Mouse (Mus musculus): ENCODE measurements around the gene Cd44. TPM values are rescaled to one million over a fixed set of nuclear protein-coding genes. Genes with fewer than 3 reads are reported as not detected.

Cd44 gene
- polyA plus RNA-seq, 1 experiment from 2014 or later = 145 TPM

- CTCF ChIA-PET = interaction anchor here (1.3 kb wide), 1 partner anchor 26 kb away, joined by 3 read pairs; no protein-coding TSS in a partner anchor
- TF ChIP-seq CTCF (IDR thresholded peaks at IDR 0.05) = no peak
- DNase-seq (ENCODE audit: low read depth, low spot score) (no peak), ATAC-seq (no peak)
- H3K27me3 ChIP-seq = no peaks in the 10 kb centered on the region
- POLR2A ChIA-PET = interaction anchor here (1.4 kb wide), 1 partner anchor 10 kb away, joined by 3 read pairs; no protein-coding TSS in a partner anchor
- in situ Hi-C loops (cut with MboI; ENCODE audit: low pct_unique_long_range_greater_than_20kb) = loop anchor here (5.0 kb wide), 1 partner anchor 33 kb away; no protein-coding TSS in a partner anchor
Measured at GRCm38 (mm10) chr2:102940158-102940557, 38.7 kb upstream of the Cd44 start.

DNA sequence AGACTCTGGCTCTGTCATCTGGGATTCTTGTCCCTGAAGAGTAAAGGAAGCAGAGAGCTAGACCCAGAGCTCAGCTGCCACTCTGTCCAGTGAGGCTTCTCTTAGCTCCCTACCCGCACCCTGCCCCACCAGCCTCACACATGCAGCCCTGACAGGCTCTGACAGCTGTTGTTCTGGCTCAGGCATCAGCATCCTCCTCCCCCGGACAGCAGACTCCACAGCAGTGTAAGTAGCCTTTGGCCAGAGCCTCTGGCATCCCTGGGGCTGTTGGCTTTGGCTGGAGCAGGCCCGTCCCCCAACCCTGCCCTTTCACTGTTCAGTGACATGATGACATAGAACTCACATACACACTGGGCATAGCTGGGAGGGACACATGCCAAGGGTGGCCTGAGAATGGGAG lies 35.4 kb upstream of the Cd44 start:
- no peak for ATAC-seq
- DNase-seq (ENCODE audit: low read depth, low spot score) = no peak
- no peak for TF ChIP-seq CTCF (IDR thresholded peaks at IDR 0.05)
- CTCF ChIA-PET = no interaction called here
- no peaks in the 10 kb centered on the region for H3K27me3 ChIP-seq
- in situ Hi-C loops (cut with MboI; ENCODE audit: low pct_unique_long_range_greater_than_20kb) = no loop called here
- POLR2A ChIA-PET = interaction anchor here (0.6 kb wide), 1 partner anchor 474 kb away, joined by 3 read pairs; no protein-coding TSS in a partner anchor

- POLR2A ChIA-PET = no interaction called here
- ATAC-seq = no peak
- no peak for TF ChIP-seq CTCF (IDR thresholded peaks at IDR 0.05)
- no peaks in the 10 kb centered on the region for H3K27me3 ChIP-seq
- in situ Hi-C loops (cut with MboI; ENCODE audit: low pct_unique_long_range_greater_than_20kb) = no loop called here
- CTCF ChIA-PET = no interaction called here
- peak; percentile 25 for DNase-seq (ENCODE audit: low read depth, low spot score)
Measured at GRCm38 (mm10) chr2:102934834-102935233, 33.4 kb upstream of the Cd44 start.

DNA sequence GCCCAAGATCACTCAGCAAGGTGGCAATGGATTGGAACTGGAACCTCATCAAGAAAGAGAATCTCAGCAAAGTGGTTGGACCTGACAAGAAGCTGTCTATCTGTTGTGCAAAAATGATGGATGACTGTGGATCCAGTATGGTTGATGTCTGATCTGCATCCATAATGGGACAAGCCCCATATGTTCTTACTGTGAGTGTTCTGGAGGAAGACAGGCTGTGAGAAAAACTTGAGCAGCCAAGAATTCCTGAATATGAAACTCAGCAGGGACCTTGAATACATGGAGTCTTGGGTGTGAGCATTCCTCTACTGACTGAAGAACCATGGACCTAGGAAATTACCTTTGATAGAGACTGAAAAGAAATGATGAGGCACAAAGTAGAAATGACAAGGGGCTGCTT lies 32.3 kb upstream of the Cd44 start:
- POLR2A ChIA-PET = no interaction called here

GRCm38 (mm10) chr2:102933142-102933541 lies 31.7 kb upstream of the Cd44 start:
- ATAC-seq (no peak), DNase-seq (ENCODE audit: low read depth, low spot score) (no peak)
- ChIA-PET CTCF (interaction anchor here (1.4 kb wide), 1 partner anchor 16 kb away, joined by 3 read pairs; no protein-coding TSS in a partner anchor), POLR2A (no interaction called here)
- no peak for TF ChIP-seq CTCF (IDR thresholded peaks at IDR 0.05)
- in situ Hi-C loops (cut with MboI; ENCODE audit: low pct_unique_long_range_greater_than_20kb) = no loop called here
- H3K27me3 ChIP-seq = no peaks in the 10 kb centered on the region

More for the DNA sequence above, 32.3 kb upstream of the Cd44 start:
- in situ Hi-C loops (cut with MboI; ENCODE audit: low pct_unique_long_range_greater_than_20kb) = no loop called here
- no peak for DNase-seq (ENCODE audit: low read depth, low spot score)
- no peak for ATAC-seq
- no peak for TF ChIP-seq CTCF (IDR thresholded peaks at IDR 0.05)
- no peaks in the 10 kb centered on the region for H3K27me3 ChIP-seq
- CTCF ChIA-PET = interaction anchor here (1.2 to 1.4 kb wide), 2 partner anchors 11 to 16 kb away, joined by 3 to 4 read pairs; no protein-coding TSS in a partner anchor

DNA sequence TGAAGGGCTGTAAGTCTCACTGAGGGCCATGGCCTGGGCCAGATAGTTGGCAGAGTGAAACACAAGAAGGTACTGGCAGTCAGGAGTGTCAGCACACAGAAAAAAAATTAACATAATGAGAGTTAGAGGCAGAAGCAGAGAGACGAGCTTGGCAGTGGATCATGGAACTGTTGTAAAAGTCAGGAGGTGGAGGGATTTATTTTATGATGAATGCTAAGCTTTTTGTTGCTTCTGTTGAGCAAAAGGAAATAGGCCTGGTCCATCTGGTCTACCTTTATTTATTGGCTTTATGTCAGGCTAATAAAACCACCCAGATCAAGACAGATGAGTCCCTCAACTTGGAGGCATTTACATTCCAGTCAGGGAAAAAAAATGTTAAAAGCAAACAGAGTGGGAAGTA lies 31.2 kb upstream of the Cd44 start:
- no peak for TF ChIP-seq CTCF (IDR thresholded peaks at IDR 0.05)
- no peaks in the 10 kb centered on the region for H3K27me3 ChIP-seq
- DNase-seq (ENCODE audit: low read depth, low spot score) (no peak), ATAC-seq (no peak)
- CTCF ChIA-PET = no interaction called here
- POLR2A ChIA-PET = no interaction called here
- in situ Hi-C loops (cut with MboI; ENCODE audit: low pct_unique_long_range_greater_than_20kb) = no loop called here

DNA sequence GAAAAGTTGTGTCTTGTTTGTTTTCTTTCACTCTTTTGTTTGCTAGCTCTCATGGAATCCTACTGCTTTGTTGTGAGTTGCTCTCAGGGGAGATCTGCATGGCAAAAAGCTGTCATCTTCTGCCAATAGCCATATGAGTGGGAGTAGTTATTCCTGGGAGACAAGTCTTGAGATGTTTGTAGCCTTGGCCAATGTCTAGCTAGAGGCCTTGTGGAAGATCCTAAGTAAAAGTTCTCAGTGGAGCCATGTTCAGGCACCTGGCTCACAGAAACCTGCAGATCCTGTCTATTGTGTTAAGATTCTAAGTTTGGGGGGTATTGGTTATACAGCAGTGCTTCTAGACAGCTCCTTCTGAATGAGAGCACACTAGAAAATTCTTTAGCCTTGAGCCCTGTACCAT lies 26.7 kb upstream of the Cd44 start:
- ChIA-PET CTCF (interaction anchor here (1.1 kb wide), 1 partner anchor 10 kb away, joined by 3 read pairs; no protein-coding TSS in a partner anchor), POLR2A (interaction anchor here (0.5 kb wide), 1 partner anchor 63 kb away, joined by 3 read pairs; no protein-coding TSS in a partner anchor)
- no peaks in the 10 kb centered on the region for H3K27me3 ChIP-seq
- DNase-seq (ENCODE audit: low read depth, low spot score) = no peak
- TF ChIP-seq CTCF (IDR thresholded peaks at IDR 0.05) = no peak
- in situ Hi-C loops (cut with MboI; ENCODE audit: low pct_unique_long_range_greater_than_20kb) = no loop called here
- ATAC-seq = no peak

DNA sequence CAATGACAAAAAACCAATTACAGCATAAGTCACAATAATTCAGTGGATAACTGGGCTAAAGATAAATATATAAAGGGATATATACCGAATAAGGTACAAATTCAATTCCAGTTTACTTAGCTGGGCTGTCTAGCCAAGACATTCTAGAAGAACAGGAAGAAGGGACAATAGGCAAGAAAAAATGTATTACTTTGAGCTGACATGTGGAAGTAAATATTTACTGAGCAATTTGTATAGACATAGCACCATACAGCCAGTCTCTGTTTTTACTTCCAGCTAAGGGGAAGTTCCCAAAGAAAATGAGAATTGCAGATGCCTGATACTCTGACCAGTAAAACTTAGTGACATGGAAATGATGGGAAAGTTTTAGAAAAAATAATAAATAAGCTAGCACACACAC lies 23.0 kb upstream of the Cd44 start:
- TF ChIP-seq CTCF (IDR thresholded peaks at IDR 0.05) = no peak
- CTCF ChIA-PET = interaction anchor here (1.8 kb wide), 1 partner anchor 11 kb away, joined by 7 read pairs; no protein-coding TSS in a partner anchor
- in situ Hi-C loops (cut with MboI; ENCODE audit: low pct_unique_long_range_greater_than_20kb) = no loop called here
- no peak for ATAC-seq
- POLR2A ChIA-PET = no interaction called here
- H3K27me3 ChIP-seq = no peaks in the 10 kb centered on the region
- DNase-seq (ENCODE audit: low read depth, low spot score) = no peak

DNA sequence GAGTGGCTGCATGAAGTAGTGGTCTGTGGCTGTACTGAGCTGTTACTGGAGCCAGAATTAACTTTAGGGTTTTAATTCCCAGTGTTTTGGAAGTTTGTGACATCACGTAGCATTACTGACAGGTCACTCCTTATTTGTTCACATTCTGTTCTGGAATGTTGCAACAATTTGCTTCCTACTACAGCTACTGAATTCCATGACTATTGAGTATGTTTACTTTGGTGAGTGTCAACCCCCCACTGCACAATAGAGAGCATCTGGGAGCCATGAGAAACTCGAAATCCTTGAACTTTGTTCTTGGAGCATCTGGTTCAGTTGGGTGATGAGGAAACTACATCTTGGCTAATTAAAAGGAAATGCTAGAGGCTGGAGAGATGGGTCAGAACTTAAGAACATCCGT lies 22.2 kb upstream of the Cd44 start:
- no peaks in the 10 kb centered on the region for H3K27me3 ChIP-seq
- ATAC-seq = no peak
- ChIA-PET POLR2A (no interaction called here), CTCF (interaction anchor here (1.2 to 1.8 kb wide), 3 partner anchors 10 to 19 kb away, joined by 4 to 7 read pairs (median 4); no protein-coding TSS in a partner anchor)
- no peak for TF ChIP-seq CTCF (IDR thresholded peaks at IDR 0.05)
- in situ Hi-C loops (cut with MboI; ENCODE audit: low pct_unique_long_range_greater_than_20kb) = no loop called here
- DNase-seq (ENCODE audit: low read depth, low spot score) = no peak

- in situ Hi-C loops (cut with MboI; ENCODE audit: low pct_unique_long_range_greater_than_20kb) = no loop called here
- no peak for TF ChIP-seq CTCF (IDR thresholded peaks at IDR 0.05)
Measured at GRCm38 (mm10) chr2:102922066-102922465, 20.6 kb upstream of the Cd44 start.

GRCm38 (mm10) chr2:102918301-102918700 lies 16.8 kb upstream of the Cd44 start:
- in situ Hi-C loops (cut with MboI; ENCODE audit: low pct_unique_long_range_greater_than_20kb) = no loop called here
- H3K27me3 ChIP-seq = no peaks in the 10 kb centered on the region
- ChIA-PET POLR2A (no interaction called here), CTCF (interaction anchor here (1.3 to 3.0 kb wide), 4 partner anchors 10 to 16 kb away, joined by 3 to 15 read pairs (median 6); no protein-coding TSS in a partner anchor)
- no peak for ATAC-seq
- DNase-seq (ENCODE audit: low read depth, low spot score) = no peak
- TF ChIP-seq CTCF (IDR thresholded peaks at IDR 0.05) = no peak

More at GRCm38 (mm10) chr2:102922066-102922465, 20.6 kb upstream of the Cd44 start:
- DNase-seq (ENCODE audit: low read depth, low spot score) (no peak), ATAC-seq (no peak)
- ChIA-PET POLR2A (no interaction called here), CTCF (interaction anchor here (1.8 kb wide), 1 partner anchor 12 kb away, joined by 4 read pairs; no protein-coding TSS in a partner anchor)
- H3K27me3 ChIP-seq = no peaks in the 10 kb centered on the region

Measured in Patski (cell line).